Mouse (Mus musculus) retina, embryonic 14.5 days (tissue): ENCODE data around the gene Adam15.
A peak's percentile ranks its signal among the peaks of the same experiment; 100 is the strongest.

Experiments used
- DNase-seq: peaks from one replicate; pipeline ENCODE4 v3.0.0-alpha.2; 2015; ENCODE audit warnings: low spot score

Gene Adam15

DNA sequence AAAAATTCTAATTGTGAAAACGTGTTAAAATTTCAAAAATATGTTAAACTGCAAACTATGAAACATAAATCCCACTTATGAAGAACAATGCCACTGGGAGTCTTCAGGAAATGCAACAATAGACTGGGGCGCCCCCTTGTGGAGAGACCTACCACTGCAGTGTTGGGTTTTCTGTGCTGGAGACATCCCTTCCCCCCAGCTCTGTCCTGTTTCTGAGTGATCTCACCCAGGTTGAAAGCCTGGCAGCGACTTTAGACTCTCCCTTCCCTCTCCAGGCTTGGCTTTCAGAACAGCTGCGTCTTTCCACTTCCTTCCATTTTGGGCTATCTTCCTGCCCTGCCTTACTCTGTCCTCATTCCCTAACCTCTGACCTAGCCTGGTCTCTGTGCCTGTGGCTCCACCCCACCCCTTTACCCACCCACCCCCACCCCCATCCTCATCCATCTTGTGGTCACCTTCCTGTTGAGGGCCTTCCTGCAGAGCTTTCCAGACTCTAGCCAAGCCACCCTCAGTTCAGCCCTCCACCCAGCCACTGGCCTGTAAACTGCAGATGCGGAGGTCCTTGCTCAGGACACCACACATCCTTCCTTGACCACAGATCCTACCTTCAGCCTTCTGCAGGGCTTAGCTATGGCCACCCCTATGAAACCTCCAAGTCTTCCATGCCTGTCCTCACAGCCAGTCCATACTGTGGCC, 5.2 kb upstream of the Adam15 start:
- peak; percentile 93 for DNase-seq

DNA sequence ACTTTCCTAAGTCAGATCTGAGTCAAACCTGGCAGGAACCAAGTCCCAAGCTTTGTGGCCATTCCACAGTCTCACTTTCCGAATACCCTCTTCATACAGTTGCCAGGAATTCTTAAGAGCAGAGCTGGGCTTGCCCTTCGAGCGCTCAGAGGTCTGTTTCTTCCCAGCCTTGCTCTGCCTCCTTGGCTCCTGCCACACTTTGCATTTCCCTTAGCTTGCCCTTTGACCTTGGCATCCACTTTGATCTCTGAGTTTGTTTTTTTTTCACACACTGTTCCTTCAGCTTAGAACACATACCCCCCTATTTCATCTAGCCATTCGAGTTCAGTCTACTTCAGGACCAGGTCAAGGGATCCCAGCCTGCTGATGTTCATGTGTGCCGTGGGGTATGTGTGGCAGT, 1.5 kb upstream of the Adam15 start:
- no peak for DNase-seq

- DNase-seq: peak; percentile 49
Measured at GRCm38 (mm10) chr3:89348911-89349868, 606 bp downstream of the Adam15 start.

- DNase-seq: no peak
Measured at GRCm38 (mm10) chr3:89347916-89348315, 1.9 kb downstream of the Adam15 start.

DNA sequence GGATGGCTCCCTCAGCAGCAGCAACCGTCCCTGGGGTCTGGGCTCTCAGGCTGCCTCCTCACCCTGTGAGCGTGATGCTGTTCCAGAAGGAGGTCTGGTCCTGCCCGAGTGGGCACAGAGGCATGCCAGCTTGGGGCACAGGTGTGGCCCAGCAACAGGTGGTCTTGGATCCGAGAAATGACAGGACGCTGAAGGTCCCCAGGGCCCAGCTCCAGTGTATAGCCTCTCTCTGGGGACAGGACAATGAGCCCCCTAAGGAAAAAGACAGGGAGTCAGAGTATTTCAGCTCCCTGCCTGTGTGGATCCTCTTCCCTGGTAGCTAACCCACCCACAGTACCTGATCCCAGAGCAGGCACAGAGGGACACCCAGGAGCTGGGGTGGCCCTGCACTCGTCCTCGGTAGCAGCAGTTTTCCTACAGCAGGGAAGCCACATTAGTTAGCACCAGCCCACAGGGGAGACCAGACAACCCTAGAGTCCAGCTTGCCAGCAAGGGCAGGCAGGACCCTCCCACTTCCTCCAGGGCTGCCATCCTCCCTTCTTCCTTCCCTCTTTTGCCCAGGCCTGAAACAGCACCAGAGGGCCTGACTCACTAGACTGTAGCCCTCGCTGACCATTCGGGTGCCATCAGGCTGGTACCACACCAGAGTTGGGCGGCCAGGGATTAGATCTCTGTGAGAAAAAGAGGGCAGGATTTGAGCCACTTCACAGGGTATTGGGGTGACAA, 2.8 kb downstream of the Adam15 start:
- DNase-seq: no peak

DNA sequence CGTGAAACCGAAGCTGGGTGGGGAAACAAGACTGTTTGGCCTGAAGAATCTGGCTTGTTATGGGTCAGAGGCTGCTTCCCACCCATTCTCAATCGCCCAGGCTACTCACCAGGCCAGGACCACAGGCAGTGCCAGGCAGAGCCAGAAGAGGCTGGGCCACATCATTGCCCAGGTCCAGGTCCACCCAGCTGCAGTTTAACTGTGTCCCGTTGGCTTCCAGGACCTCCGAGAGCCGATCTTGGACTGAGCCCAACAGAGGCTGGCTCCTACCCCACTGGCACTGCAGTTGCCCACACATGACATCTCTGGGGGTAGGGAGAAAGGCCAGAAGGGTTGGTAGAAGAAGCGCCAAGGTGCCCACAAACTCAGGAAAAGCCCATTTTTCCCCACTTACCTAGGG, 6.5 kb downstream of the Adam15 start:
- DNase-seq: no peak

GRCm38 (mm10) chr3:89341794-89342193, 8.0 kb downstream of the Adam15 start:
- no peak for DNase-seq

- peak; percentile 94 for DNase-seq
Measured at GRCm38 (mm10) chr3:89340465-89340864, 9.3 kb downstream of the Adam15 start.

GRCm38 (mm10) chr3:89339416-89339815, 10.4 kb downstream of the Adam15 start:
- peak; percentile 88 for DNase-seq

- peak; percentile 81 for DNase-seq
Measured at GRCm38 (mm10) chr3:89337721-89338578, 11.8 kb downstream of the Adam15 start, which contains the start of gene Efna4. Gene Efna4, minus strand, starts transcription at chr3:89338028.

DNA sequence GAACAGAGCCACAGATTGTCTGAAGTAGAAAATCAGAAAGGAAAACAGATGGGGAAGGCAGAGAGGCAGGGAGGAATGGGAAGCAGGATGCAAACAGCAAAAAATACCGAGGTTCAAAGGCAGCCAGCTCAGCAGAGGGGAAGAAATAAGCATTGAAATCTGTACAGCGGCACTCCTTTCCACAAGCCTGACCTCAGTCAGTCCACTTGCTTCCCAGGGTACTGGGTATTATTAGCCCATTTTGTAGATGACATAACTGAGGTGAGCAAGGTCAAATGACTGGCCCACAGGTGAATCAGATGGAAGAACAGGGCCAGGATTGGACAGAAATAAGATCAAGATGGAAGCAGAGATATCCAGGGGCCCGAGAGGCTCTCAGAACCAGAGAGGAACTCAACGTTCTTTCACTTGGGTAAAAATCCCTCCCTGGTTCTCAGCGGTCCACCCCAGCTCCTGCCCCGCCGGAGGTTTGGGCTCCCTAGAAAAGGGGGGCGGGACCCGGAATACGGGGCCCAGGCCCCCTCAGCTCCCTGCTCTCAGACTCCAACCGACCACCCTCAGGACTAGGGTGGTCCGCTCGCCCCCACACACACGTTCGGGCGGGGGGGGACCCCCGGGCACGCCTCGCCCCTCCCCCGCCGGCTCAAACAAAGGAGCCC, 12.6 kb downstream of the Adam15 start:
- no peak for DNase-seq

DNA sequence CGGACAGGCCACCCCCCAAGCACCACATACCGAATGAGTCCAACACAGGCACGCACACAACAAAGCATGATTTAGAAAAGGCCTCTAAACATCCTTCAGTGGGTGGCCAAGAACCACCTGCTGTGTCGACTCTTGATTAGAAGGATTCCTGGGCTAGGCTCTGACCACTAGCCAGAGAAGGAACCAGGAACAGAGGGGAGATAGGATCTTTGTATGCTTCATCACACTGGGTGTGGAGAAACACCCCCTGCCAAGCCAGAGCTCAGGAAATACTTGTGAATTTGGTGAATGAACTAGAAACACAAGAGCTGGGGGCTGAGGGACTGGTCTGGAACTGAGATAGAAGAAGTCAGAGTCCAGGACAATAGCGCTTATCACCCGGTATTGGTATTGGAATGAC, 13.3 kb downstream of the Adam15 start:
- no peak for DNase-seq

DNA sequence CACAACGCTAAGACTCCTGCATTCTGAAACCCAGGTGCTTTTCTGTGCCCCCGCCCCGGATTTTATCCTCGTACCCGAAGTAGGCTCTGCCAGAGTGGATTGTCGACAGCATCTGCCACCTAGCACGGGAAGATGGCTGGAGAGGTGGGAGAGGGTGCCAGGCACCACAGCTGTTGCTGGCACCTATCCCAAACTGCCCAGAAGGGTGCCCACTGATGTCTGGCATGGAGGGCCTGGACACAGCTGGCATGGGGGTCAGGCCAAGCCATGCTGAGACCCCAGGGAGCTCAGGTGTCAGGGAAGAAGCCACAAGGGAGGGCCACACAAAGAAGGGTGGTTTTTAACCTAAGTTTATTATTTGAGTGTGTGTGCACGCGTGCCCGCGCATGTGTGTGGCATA, 16.7 kb downstream of the Adam15 start:
- DNase-seq: no peak

DNA sequence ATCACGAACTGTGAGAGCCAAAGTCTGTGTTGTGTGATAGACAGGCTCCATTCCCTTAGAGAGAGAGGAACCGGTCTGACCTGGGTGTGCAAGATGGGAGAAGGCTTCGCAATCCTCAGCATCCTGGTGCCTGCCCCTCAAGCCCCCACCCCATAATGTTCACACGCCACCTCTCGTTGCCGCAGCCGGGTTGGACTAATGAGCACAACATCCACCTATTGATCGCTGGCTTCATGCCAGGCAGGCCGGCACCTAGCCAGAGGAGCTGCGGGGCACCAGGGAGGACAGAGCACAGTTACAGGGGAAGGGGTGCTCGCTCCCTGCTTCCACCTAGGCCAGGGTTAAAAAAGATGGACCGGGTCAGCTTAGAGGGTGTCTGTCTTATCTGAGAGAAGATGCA, 17.3 kb downstream of the Adam15 start:
- DNase-seq: no peak

DNA sequence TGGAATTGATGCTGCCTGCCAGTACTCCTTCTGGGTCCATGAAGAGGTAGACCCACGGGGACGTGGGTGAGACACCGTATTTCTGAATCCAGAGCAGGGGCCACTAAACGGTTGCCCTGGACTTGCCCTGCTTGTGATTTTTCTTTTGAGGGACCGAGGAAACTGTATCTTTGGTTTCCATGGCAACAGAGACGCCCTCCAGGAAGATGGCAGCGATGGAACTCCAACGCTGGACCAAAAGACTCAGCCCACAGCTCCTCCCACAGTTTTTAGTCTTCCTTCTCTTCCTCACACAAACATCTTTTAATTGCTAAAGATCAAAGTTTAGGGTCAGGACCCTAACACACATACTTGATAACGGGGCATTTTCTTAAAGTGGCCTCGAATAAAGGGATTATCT, 17.8 kb downstream of the Adam15 start:
- DNase-seq: no peak

GRCm38 (mm10) chr3:89331561-89331960, 18.2 kb downstream of the Adam15 start:
- DNase-seq: no peak

DNA sequence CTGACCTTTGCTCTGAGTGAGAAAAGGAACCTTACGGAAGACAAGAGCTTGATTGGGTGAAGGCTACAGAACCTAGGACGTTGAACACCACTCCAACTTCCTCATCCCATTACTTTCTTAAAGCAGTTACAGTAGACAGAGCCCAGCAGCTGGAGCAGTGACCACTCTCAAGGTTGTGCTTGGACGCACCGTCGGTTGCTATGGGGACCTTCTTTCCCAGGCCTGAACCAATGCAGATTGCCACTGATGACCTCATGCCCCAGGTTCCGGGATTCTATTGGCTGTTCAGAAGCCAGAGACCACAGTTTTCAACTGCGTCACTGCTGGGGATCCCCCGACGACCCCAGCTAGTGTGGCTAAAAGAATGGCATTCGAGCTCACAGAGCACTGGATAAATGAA, 18.8 kb downstream of the Adam15 start:
- DNase-seq: peak; percentile 76

DNA sequence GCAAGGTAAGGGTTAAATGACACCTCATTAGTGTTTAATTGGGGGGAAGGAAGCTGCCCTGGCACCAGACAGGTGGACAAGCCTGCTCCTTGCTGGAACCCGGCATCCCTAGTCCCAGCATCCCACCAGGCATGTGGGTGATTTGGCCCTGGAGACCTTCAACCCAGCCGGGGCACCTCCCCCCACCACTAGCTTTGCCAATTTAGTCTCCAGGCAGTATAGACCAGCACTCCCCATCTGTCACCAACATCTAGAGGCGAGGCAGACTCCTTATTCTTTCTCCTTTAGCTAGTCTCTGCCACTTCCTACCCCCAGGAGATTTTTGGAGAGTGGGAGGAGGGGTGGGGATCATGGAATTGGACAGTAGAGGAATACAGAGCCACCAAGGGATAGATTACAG, 19.4 kb downstream of the Adam15 start:
- DNase-seq: no peak

- DNase-seq: no peak
Measured at GRCm38 (mm10) chr3:89328623-89329022, 21.2 kb downstream of the Adam15 start.

DNA sequence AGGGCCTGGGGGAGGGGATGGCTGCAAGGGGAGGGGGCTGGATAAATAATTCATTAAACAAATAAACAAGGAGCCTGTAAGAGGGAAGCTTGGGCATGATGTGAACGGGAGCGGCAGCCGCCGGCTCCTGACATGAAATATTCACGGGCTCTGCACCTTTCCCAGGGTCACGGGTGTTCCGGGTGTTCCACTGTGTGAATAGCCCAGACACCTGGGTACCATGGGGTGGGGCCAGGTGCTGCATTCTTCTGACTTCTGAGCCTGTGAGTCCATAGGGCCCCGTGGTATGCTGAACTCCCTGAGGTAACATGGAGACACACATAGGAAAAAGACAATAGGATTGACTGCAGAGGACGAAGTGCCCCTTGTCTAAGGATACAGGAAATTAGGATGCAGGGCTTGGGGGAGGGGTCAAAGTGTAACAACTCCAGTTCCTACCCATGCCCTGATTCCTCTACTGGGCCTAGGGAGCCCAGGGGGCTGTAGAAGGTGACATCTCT, 22.4 kb downstream of the Adam15 start:
- DNase-seq: no peak

- DNase-seq: no peak
Measured at GRCm38 (mm10) chr3:89325882-89326281, 23.9 kb downstream of the Adam15 start.
